Mouse (Mus musculus) hindbrain, embryonic 16.5 days (tissue): Measurements from ENCODE around the gene Dpf2. TPM values are rescaled to one million over a fixed set of nuclear protein-coding genes. Genes with fewer than 3 reads are reported as not detected.

ENCODE experiments used
- ATAC-seq: fragments of 200-750 bp; cut with Nextera tagmentation; 2 replicates; pipeline ENCODE4 v1.8.0; 2017; ENCODE audit warnings: moderate TSS enrichment, moderate library complexity
- H3K27ac ChIP-seq: fragments of 300-500 bp; sonication (generic); 2 replicates; pipeline ENCODE4 v1.5.1; 2014; ENCODE audit warnings: low read depth, mild to moderate bottlenecking, control low read depth, low read length, moderate library complexity
- H3K27me3 ChIP-seq: fragments of 300-500 bp; sonication (generic); replicated peaks from 2 replicates; pipeline ENCODE4 v1.6.1; 2014; ENCODE audit warnings: low read length; ENCODE audit not compliant: control insufficient read depth, insufficient read depth
- H3K36me3 ChIP-seq: fragments of 300-500 bp; sonication (generic); 2 replicates; pipeline ENCODE4 v1.6.1; 2014; ENCODE audit warnings: mild to moderate bottlenecking, low read length, moderate library complexity, mixed read lengths; ENCODE audit not compliant: control insufficient read depth, insufficient read depth
- H3K4me1 ChIP-seq: fragments of 300-500 bp; sonication (generic); 2 replicates; pipeline ENCODE4 v1.6.1; 2014; ENCODE audit warnings: low read depth, low read length; ENCODE audit not compliant: control insufficient read depth, insufficient read depth
- H3K4me2 ChIP-seq: fragments of 300-500 bp; sonication (generic); 2 replicates; pipeline ENCODE4 v1.6.1; 2014; ENCODE audit warnings: mild to moderate bottlenecking, low read length, control low read depth, moderate library complexity
- H3K4me3 ChIP-seq: fragments of 300-500 bp; sonication (generic); 2 replicates; pipeline ENCODE4 v1.5.1; 2014; ENCODE audit warnings: mild to moderate bottlenecking, low read length, control low read depth, moderate library complexity
- H3K9ac ChIP-seq: fragments of 300-500 bp; sonication (generic); 2 replicates; pipeline ENCODE4 v1.6.1; 2014; ENCODE audit warnings: low read depth, mild to moderate bottlenecking, control low read depth, low read length, moderate library complexity
- H3K9me3 ChIP-seq: fragments of 300-500 bp; sonication (generic); 2 replicates; pipeline ENCODE4 v1.6.1; 2014; ENCODE audit warnings: mild to moderate bottlenecking, low read length, moderate library complexity; ENCODE audit not compliant: control insufficient read depth
- WGBS: fragments of 180-500 bp; shearing (Covaris S2); extraction: QIAGEN DNeasy Blood & Tissue Kit; methylation state at CpG from one replicate; pipeline ENCODE4 v1.1.7; 2014; 5-methylcytosine and 5-hydroxymethylcytosine counted together
- polyA plus RNA-seq: library from polyadenylated mRNA; unstranded; fragments of >200 nt; fragmentation: Nextera tagmentation; extraction: Ambion mirVana; gene quantifications from 2 replicates; pipeline ENCODE4 v1.2.1, GENCODE M21; 2015

Dpf2 gene
- polyA plus RNA-seq, 1 experiment from 2014 or later: 94.0 TPM

GRCm38 (mm10) chr19:5927026-5927425 is 14.2 kb upstream of the Dpf2 start:
- no peaks in the 10 kb centered on the region for H3K27me3 ChIP-seq
- no peak overlapping the region for H3K4me2 ChIP-seq
- ATAC-seq: no peak
- 74% methylated on average over 11 of the region's 11 CpGs for WGBS
- H3K27ac ChIP-seq: no peak overlapping the region
- H3K4me3 ChIP-seq: no peak overlapping the region
- no peak overlapping the region for H3K9ac ChIP-seq
- H3K4me1 ChIP-seq: peaks cover 17% of the 10 kb centered on the region
- no peaks in the 10 kb centered on the region for H3K9me3 ChIP-seq
- no peaks in the 10 kb centered on the region for H3K36me3 ChIP-seq

- H3K9me3 ChIP-seq: no peaks in the 10 kb centered on the region
- H3K4me2 ChIP-seq: peak overlapping the region; percentile 68
- H3K9ac ChIP-seq: peak overlapping the region; percentile 53
- H3K27me3 ChIP-seq: no peaks in the 10 kb centered on the region
- peak overlapping the region; percentile 35 for H3K27ac ChIP-seq
- H3K4me3 ChIP-seq: peak overlapping the region; percentile 62
- ATAC-seq: no peak
- no peaks in the 10 kb centered on the region for H3K36me3 ChIP-seq
- WGBS: 28% methylated on average over 11 of the region's 11 CpGs
- H3K4me1 ChIP-seq: peaks cover 23% of the 10 kb centered on the region
Measured at GRCm38 (mm10) chr19:5925311-5925855, 12.6 kb upstream of the Dpf2 start.

GRCm38 (mm10) chr19:5924713-5925093 is 11.9 kb upstream of the Dpf2 start, which contains the start of gene Cdc42ep2:
Cdc42ep2 (minus strand) TSS chr19:5924816.
- Histone ChIP-seq H3K4me1 (peaks cover 23% of the 10 kb centered on the region), H3K27ac (peak within 1 kb of the TSS; percentile 83), H3K4me2 (peak within 1 kb of the TSS; percentile 68), H3K4me3 (peak within 1 kb of the TSS; percentile 62), H3K27me3 (no peaks in the 10 kb centered on the region), H3K9me3 (no peaks in the 10 kb centered on the region), H3K9ac (peak within 1 kb of the TSS; percentile 73), H3K36me3 (no peaks in the 10 kb centered on the region)
- ATAC-seq: peak; percentile 95
- WGBS: under 1% methylated on average over 18 of the region's 18 CpGs

- H3K4me2 ChIP-seq: peak overlapping the region; percentile 68
- peak; percentile 84 for ATAC-seq
- no peaks in the 10 kb centered on the region for H3K9me3 ChIP-seq
- no peaks in the 10 kb centered on the region for H3K27me3 ChIP-seq
- H3K9ac ChIP-seq: peak overlapping the region; percentile 73
- H3K4me3 ChIP-seq: peak overlapping the region; percentile 62
- H3K4me1 ChIP-seq: peaks cover 23% of the 10 kb centered on the region
- H3K36me3 ChIP-seq: no peaks in the 10 kb centered on the region
- H3K27ac ChIP-seq: peak overlapping the region; percentile 83
- under 1% methylated on average over 38 of the region's 38 CpGs for WGBS
Measured at GRCm38 (mm10) chr19:5923990-5924712, 11.3 kb upstream of the Dpf2 start.

- no peak for ATAC-seq
- Histone ChIP-seq H3K4me1 (peaks cover 23% of the 10 kb centered on the region), H3K27me3 (no peaks in the 10 kb centered on the region), H3K36me3 (peaks cover 5% of the 10 kb centered on the region; the same call in 1 of the 2 replicates), H3K9ac (no peak overlapping the region), H3K9me3 (no peaks in the 10 kb centered on the region), H3K27ac (no peak overlapping the region), H3K4me3 (0 out of 2 replicates have a peak overlapping the region, but pooled peaks have one; percentile 7), H3K4me2 (peak overlapping the region; percentile 21; the same call in 1 of the 2 replicates)
- 97% methylated on average over 3 of the region's 3 CpGs for WGBS
Measured at GRCm38 (mm10) chr19:5922963-5923362, 10.2 kb upstream of the Dpf2 start.

- Histone ChIP-seq H3K36me3 (peaks cover 11% of the 10 kb centered on the region; the same call in 1 of the 2 replicates), H3K9ac (no peak overlapping the region), H3K4me1 (peaks cover 23% of the 10 kb centered on the region), H3K27ac (no peak overlapping the region), H3K4me3 (0 out of 2 replicates have a peak overlapping the region, but pooled peaks have one; percentile 7), H3K9me3 (no peaks in the 10 kb centered on the region), H3K27me3 (no peaks in the 10 kb centered on the region), H3K4me2 (peak overlapping the region; percentile 21)
- WGBS: 77% methylated on average over 15 of the region's 15 CpGs
- ATAC-seq: no peak
Measured at GRCm38 (mm10) chr19:5922119-5922942, 9.5 kb upstream of the Dpf2 start.

GRCm38 (mm10) chr19:5921715-5922114 is 8.9 kb upstream of the Dpf2 start:
- no peak overlapping the region for H3K4me3 ChIP-seq
- WGBS: 25% methylated on average over 9 of the region's 9 CpGs
- H3K36me3 ChIP-seq: peaks cover 14% of the 10 kb centered on the region; the same call in 1 of the 2 replicates
- H3K9ac ChIP-seq: peak overlapping the region; percentile 44
- H3K4me2 ChIP-seq: peak overlapping the region; percentile 16
- H3K9me3 ChIP-seq: no peaks in the 10 kb centered on the region
- no peak overlapping the region for H3K27ac ChIP-seq
- peaks cover 23% of the 10 kb centered on the region for H3K4me1 ChIP-seq
- no peaks in the 10 kb centered on the region for H3K27me3 ChIP-seq
- no peak for ATAC-seq

GRCm38 (mm10) chr19:5912103-5913006 is 455 bp downstream of the Dpf2 start:
- Histone ChIP-seq H3K9me3 (no peaks in the 10 kb centered on the region), H3K4me1 (peaks cover 30% of the 10 kb centered on the region), H3K9ac (peak overlapping the region; percentile 81), H3K27ac (peak overlapping the region; percentile 84), H3K4me2 (peak overlapping the region; percentile 87), H3K27me3 (no peaks in the 10 kb centered on the region), H3K4me3 (peak overlapping the region; percentile 71), H3K36me3 (peaks cover 6% of the 10 kb centered on the region)
- 0% methylated on average over 51 of the region's 59 CpGs for WGBS
- ATAC-seq: peak; percentile 94
